Mouse (Mus musculus) stomach, embryonic 16.5 days (tissue): ENCODE results near the gene Nol3. TPM values are rescaled to one million over a fixed set of nuclear protein-coding genes. Genes with fewer than 3 reads are reported as not detected.

Experiments used
- ATAC-seq: fragments of 200-750 bp; cut with Nextera tagmentation; 2 replicates; pipeline ENCODE4 v1.8.0; 2017; ENCODE audit warnings: moderate number of reproducible peaks, moderate TSS enrichment; ENCODE audit not compliant: insufficient read depth, low FRiP score
- H3K27ac ChIP-seq: fragments of 300-500 bp; sonication (generic); 2 replicates; pipeline ENCODE4 v1.5.1; 2014; ENCODE audit warnings: low read length
- H3K27me3 ChIP-seq: fragments of 300-500 bp; sonication (generic); 2 replicates; pipeline ENCODE4 v1.6.1; 2014; ENCODE audit warnings: low read length, control low read depth, mixed read lengths; ENCODE audit not compliant: control insufficient read depth, insufficient read depth
- H3K36me3 ChIP-seq: fragments of 300-500 bp; sonication (generic); 2 replicates; pipeline ENCODE4 v1.6.1; 2014; ENCODE audit warnings: low read length; ENCODE audit not compliant: control insufficient read depth, insufficient read depth
- H3K4me1 ChIP-seq: fragments of 300-500 bp; sonication (generic); 2 replicates; pipeline ENCODE4 v1.6.1; 2014; ENCODE audit warnings: low read length, control low read depth, mixed read lengths; ENCODE audit not compliant: control insufficient read depth, insufficient read depth
- H3K4me2 ChIP-seq: fragments of 300-500 bp; sonication (generic); 2 replicates; pipeline ENCODE4 v1.6.1; 2014; ENCODE audit warnings: low read depth, low read length, mixed read lengths
- H3K4me3 ChIP-seq: fragments of 300-500 bp; sonication (generic); replicated peaks from 2 replicates; pipeline ENCODE4 v1.5.1; 2014; ENCODE audit warnings: mild to moderate bottlenecking, low read length
- H3K9ac ChIP-seq: fragments of 300-500 bp; sonication (generic); 2 replicates; pipeline ENCODE4 v1.6.1; 2014; ENCODE audit warnings: low read length
- H3K9me3 ChIP-seq: fragments of 300-500 bp; sonication (generic); replicated peaks from 2 replicates; pipeline ENCODE4 v1.6.1; 2016; ENCODE audit warnings: low read length, control low read depth; ENCODE audit not compliant: control insufficient read depth
- WGBS: fragments of 180-500 bp; shearing (Covaris S2); extraction: QIAGEN DNeasy Blood & Tissue Kit; methylation state at CpG from one replicate; pipeline ENCODE4 v1.1.7; 2014; 5-methylcytosine and 5-hydroxymethylcytosine counted together
- polyA plus RNA-seq: library from polyadenylated mRNA; unstranded; fragments of >200 nt; fragmentation: Nextera tagmentation; extraction: Ambion mirVana; gene quantifications from 2 replicates; pipeline ENCODE4 v1.2.1, GENCODE M21; 2015

Gene Nol3
- polyA plus RNA-seq, 1 experiment from 2014 or later, result 2.3 TPM

GRCm38 (mm10) chr8:105309142-105309847 is 33.4 kb downstream of the Nol3 start:
- no peak overlapping the region for H3K4me3 ChIP-seq
- H3K9me3 ChIP-seq, result no peaks in the 10 kb centered on the region
- peaks cover 9% of the 10 kb centered on the region; the same call in 1 of the 2 replicates for H3K36me3 ChIP-seq
- no peak overlapping the region for H3K9ac ChIP-seq
- no peak overlapping the region for H3K27ac ChIP-seq
- peaks cover 21% of the 10 kb centered on the region for H3K4me1 ChIP-seq
- 80% methylated on average over 15 of the region's 15 CpGs for WGBS
- ATAC-seq, result no peak
- H3K4me2 ChIP-seq, result no peak overlapping the region
- no peaks in the 10 kb centered on the region for H3K27me3 ChIP-seq

- no peak for ATAC-seq
- Histone ChIP-seq H3K27ac (no peak overlapping the region), H3K9me3 (no peaks in the 10 kb centered on the region), H3K27me3 (no peaks in the 10 kb centered on the region), H3K9ac (no peak overlapping the region), H3K4me2 (no peak overlapping the region), H3K4me1 (peaks cover 13% of the 10 kb centered on the region), H3K36me3 (peaks cover 9% of the 10 kb centered on the region; the same call in 1 of the 2 replicates), H3K4me3 (no peak overlapping the region)
- 78% methylated on average over 8 of the region's 8 CpGs for WGBS
Measured at GRCm38 (mm10) chr8:105310118-105310517, 34.2 kb downstream of the Nol3 start.

- H3K27me3 ChIP-seq, result no peaks in the 10 kb centered on the region
- H3K27ac ChIP-seq, result no peak overlapping the region
- H3K4me2 ChIP-seq, result no peak overlapping the region
- no peak overlapping the region for H3K4me3 ChIP-seq
- 73% methylated on average over 1 of the region's 1 CpGs for WGBS
- ATAC-seq, result no peak
- H3K9me3 ChIP-seq, result no peaks in the 10 kb centered on the region
- no peak overlapping the region for H3K9ac ChIP-seq
- H3K36me3 ChIP-seq, result peaks cover 9% of the 10 kb centered on the region; the same call in 1 of the 2 replicates
- no peaks in the 10 kb centered on the region for H3K4me1 ChIP-seq
Measured at GRCm38 (mm10) chr8:105311718-105312117, 35.8 kb downstream of the Nol3 start.

GRCm38 (mm10) chr8:105312891-105313481 is 37.0 kb downstream of the Nol3 start:
- peaks cover 6% of the 10 kb centered on the region; the same call in 1 of the 2 replicates for H3K36me3 ChIP-seq
- H3K9ac ChIP-seq, result no peak overlapping the region
- no peak overlapping the region for H3K4me2 ChIP-seq
- H3K27ac ChIP-seq, result no peak overlapping the region
- H3K9me3 ChIP-seq, result no peaks in the 10 kb centered on the region
- H3K4me3 ChIP-seq, result no peak overlapping the region
- 84% methylated on average over 8 of the region's 8 CpGs for WGBS
- no peak; the same call in 1 of the 2 replicates for ATAC-seq
- H3K4me1 ChIP-seq, result no peaks in the 10 kb centered on the region
- no peaks in the 10 kb centered on the region for H3K27me3 ChIP-seq

- no peaks in the 10 kb centered on the region for H3K9me3 ChIP-seq
- H3K4me2 ChIP-seq, result no peak overlapping the region
- peaks cover 5% of the 10 kb centered on the region; the same call in 1 of the 2 replicates for H3K36me3 ChIP-seq
- H3K4me1 ChIP-seq, result no peaks in the 10 kb centered on the region
- H3K27ac ChIP-seq, result no peak overlapping the region
- 76% methylated on average over 9 of the region's 9 CpGs for WGBS
- no peak for ATAC-seq
- H3K27me3 ChIP-seq, result no peaks in the 10 kb centered on the region
- H3K9ac ChIP-seq, result no peak overlapping the region
- no peak overlapping the region for H3K4me3 ChIP-seq
Measured at GRCm38 (mm10) chr8:105313622-105314402, 37.9 kb downstream of the Nol3 start.

GRCm38 (mm10) chr8:105315073-105315769 is 39.3 kb downstream of the Nol3 start:
- H3K9me3 ChIP-seq, result no peaks in the 10 kb centered on the region
- H3K36me3 ChIP-seq, result 0 out of 2 replicates have a peak, but pooled peaks cover 5% of the 10 kb centered on the region
- ATAC-seq, result no peak
- no peaks in the 10 kb centered on the region for H3K27me3 ChIP-seq
- H3K9ac ChIP-seq, result no peak overlapping the region
- WGBS, result 90% methylated on average over 18 of the region's 18 CpGs
- no peak overlapping the region for H3K27ac ChIP-seq
- H3K4me3 ChIP-seq, result no peak overlapping the region
- H3K4me2 ChIP-seq, result no peak overlapping the region
- no peaks in the 10 kb centered on the region for H3K4me1 ChIP-seq

- no peak for ATAC-seq
- H3K4me3 ChIP-seq, result no peak overlapping the region
- H3K27me3 ChIP-seq, result no peaks in the 10 kb centered on the region
- H3K4me1 ChIP-seq, result no peaks in the 10 kb centered on the region
- WGBS, result 85% methylated on average over 4 of the region's 4 CpGs
- H3K27ac ChIP-seq, result no peak overlapping the region
- no peaks in the 10 kb centered on the region for H3K36me3 ChIP-seq
- no peak overlapping the region for H3K9ac ChIP-seq
- H3K4me2 ChIP-seq, result no peak overlapping the region
- H3K9me3 ChIP-seq, result no peaks in the 10 kb centered on the region
Measured at GRCm38 (mm10) chr8:105317941-105318340, 42.0 kb downstream of the Nol3 start.

- H3K4me2 ChIP-seq, result no peak overlapping the region
- WGBS, result 82% methylated on average over 11 of the region's 11 CpGs
- no peaks in the 10 kb centered on the region for H3K36me3 ChIP-seq
- no peaks in the 10 kb centered on the region for H3K9me3 ChIP-seq
- no peak overlapping the region for H3K4me3 ChIP-seq
- no peaks in the 10 kb centered on the region for H3K4me1 ChIP-seq
- no peak overlapping the region for H3K9ac ChIP-seq
- no peak overlapping the region for H3K27ac ChIP-seq
- no peaks in the 10 kb centered on the region for H3K27me3 ChIP-seq
- ATAC-seq, result no peak
Measured at GRCm38 (mm10) chr8:105318662-105319190, 42.8 kb downstream of the Nol3 start.
